Mouse (Mus musculus) embryonic facial prominence, embryonic 14.5 days (tissue): ENCODE results near the gene Gm7876. TPM values are rescaled to one million over a fixed set of nuclear protein-coding genes. Genes with fewer than 3 reads are reported as not detected.
A peak's percentile ranks its signal among the peaks of the same experiment; 100 is the strongest.
"Not testable (repeated sequence)": the region's sequence is repeated elsewhere in the genome, so short reads cannot be mapped to it uniquely, and the experiment has no call there.

ENCODE experiments used
- ATAC-seq: fragments of 200-750 bp; cut with Nextera tagmentation; 2 replicates; pipeline ENCODE4 v1.8.0; 2017; ENCODE audit warnings: low read depth, moderate number of reproducible peaks, moderate TSS enrichment
- DNase-seq: peaks from one replicate; pipeline ENCODE4 v3.0.0-alpha.2; 2015; ENCODE audit warnings: low spot score
- H3K27ac ChIP-seq: fragments of 300-500 bp; sonication (generic); replicated peaks from 2 replicates; pipeline ENCODE4 v1.5.1; 2014; ENCODE audit warnings: low read depth, mild to moderate bottlenecking, low read length, moderate library complexity
- H3K27me3 ChIP-seq: fragments of 300-500 bp; sonication (generic); replicated peaks from 2 replicates; pipeline ENCODE4 v1.6.1; 2014; ENCODE audit warnings: low read length; ENCODE audit not compliant: control insufficient read depth, insufficient read depth
- H3K36me3 ChIP-seq: fragments of 300-500 bp; sonication (generic); 2 replicates; pipeline ENCODE4 v1.6.1; 2014; ENCODE audit warnings: low read length, mixed read lengths; ENCODE audit not compliant: control insufficient read depth, insufficient read depth
- H3K4me1 ChIP-seq: fragments of 300-500 bp; sonication (generic); 2 replicates; pipeline ENCODE4 v1.6.1; 2014; ENCODE audit warnings: antibody characterized with exemption, low read length; ENCODE audit not compliant: control insufficient read depth, insufficient read depth
- H3K4me2 ChIP-seq: fragments of 300-500 bp; sonication (generic); 2 replicates; pipeline ENCODE4 v1.6.1; 2014; ENCODE audit warnings: low read depth, mild to moderate bottlenecking, low read length, moderate library complexity, mixed read lengths
- H3K4me3 ChIP-seq: fragments of 300-500 bp; sonication (generic); 2 replicates; pipeline ENCODE4 v1.5.1; 2014; ENCODE audit warnings: low read depth, mild to moderate bottlenecking, low read length
- H3K9ac ChIP-seq: fragments of 300-500 bp; sonication (generic); 2 replicates; pipeline ENCODE4 v1.6.1; 2014; ENCODE audit warnings: low read depth, mild to moderate bottlenecking, low read length, moderate library complexity, mixed read lengths
- H3K9me3 ChIP-seq: fragments of 300-500 bp; sonication (generic); 2 replicates; pipeline ENCODE4 v1.6.1; 2016; ENCODE audit warnings: low read length; ENCODE audit not compliant: control insufficient read depth
- WGBS: fragments of 180-500 bp; shearing (Covaris S2); extraction: QIAGEN DNeasy Blood & Tissue Kit; methylation state at CpG from one replicate; pipeline ENCODE4 v1.1.7; 2014; 5-methylcytosine and 5-hydroxymethylcytosine counted together
- polyA plus RNA-seq: library from polyadenylated mRNA; unstranded; fragments of >200 nt; fragmentation: Nextera tagmentation; extraction: Ambion mirVana; gene quantifications from 2 replicates; pipeline ENCODE4 v1.2.1, GENCODE M21; 2014

Gene Gm7876
- polyA plus RNA-seq = not detected in 2 replicates

DNA sequence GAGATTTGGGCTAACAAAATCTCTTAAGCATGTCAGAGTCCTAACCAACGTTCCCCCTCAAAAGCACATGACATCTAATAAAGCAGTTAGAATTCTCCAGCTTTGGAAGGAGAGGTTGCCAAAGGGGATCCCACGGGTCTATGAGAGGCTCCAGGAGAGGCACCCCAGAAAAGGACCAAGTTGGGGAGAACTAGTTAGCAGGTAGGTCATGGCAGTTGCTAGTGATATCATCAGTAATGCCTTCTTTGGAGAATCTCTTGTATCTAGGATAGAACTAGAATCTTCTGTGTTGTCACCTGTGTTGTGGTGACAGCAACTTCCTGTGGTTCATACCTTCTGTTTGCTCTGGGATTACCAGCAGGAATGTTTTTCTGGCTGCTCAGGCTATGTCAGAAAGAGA, at the start of gene Gm7876:
Gene Gm7876 (plus strand): TSS at position 301 of the 400 bp plus-strand sequence.
- H3K36me3 ChIP-seq, H3K4me2 ChIP-seq, H3K27me3 ChIP-seq, H3K4me3 ChIP-seq, H3K9ac ChIP-seq, H3K27ac ChIP-seq, H3K4me1 ChIP-seq, DNase-seq, ATAC-seq, H3K9me3 ChIP-seq: not testable (repeated sequence)
- WGBS = 56% methylated on average over 1 of the region's 2 CpGs

DNA sequence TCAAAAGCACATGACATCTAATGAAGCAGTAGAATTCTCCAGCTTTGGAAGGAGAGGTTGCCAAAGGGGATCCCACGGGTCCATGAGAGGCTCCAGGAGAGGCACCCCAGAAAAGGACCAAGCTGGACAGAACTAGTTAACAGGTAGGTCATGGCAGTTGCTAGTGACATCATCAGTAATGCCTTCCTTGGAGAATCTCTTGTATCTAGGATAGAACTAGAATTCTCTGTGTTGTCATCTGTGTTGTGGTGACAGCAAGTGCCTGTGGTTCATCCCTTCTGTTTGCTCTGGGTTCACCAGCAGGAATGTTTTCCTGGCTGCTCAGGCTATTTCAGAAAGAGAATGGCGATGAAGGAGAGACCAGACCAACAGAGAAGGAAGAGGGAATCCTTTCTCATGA, 45.1 kb upstream of the Gm7876 start, which contains the start of gene Gm3239:
Gene Gm3239 (plus strand): TSS at position 301 of the 400 bp plus-strand sequence.
- not testable (repeated sequence) for H3K27me3 ChIP-seq, H3K4me2 ChIP-seq, DNase-seq, H3K9me3 ChIP-seq, H3K9ac ChIP-seq, ATAC-seq, H3K4me3 ChIP-seq, H3K4me1 ChIP-seq, H3K36me3 ChIP-seq, H3K27ac ChIP-seq
- WGBS = no CpG with 5 or more reads among the region's 2 CpGs

DNA sequence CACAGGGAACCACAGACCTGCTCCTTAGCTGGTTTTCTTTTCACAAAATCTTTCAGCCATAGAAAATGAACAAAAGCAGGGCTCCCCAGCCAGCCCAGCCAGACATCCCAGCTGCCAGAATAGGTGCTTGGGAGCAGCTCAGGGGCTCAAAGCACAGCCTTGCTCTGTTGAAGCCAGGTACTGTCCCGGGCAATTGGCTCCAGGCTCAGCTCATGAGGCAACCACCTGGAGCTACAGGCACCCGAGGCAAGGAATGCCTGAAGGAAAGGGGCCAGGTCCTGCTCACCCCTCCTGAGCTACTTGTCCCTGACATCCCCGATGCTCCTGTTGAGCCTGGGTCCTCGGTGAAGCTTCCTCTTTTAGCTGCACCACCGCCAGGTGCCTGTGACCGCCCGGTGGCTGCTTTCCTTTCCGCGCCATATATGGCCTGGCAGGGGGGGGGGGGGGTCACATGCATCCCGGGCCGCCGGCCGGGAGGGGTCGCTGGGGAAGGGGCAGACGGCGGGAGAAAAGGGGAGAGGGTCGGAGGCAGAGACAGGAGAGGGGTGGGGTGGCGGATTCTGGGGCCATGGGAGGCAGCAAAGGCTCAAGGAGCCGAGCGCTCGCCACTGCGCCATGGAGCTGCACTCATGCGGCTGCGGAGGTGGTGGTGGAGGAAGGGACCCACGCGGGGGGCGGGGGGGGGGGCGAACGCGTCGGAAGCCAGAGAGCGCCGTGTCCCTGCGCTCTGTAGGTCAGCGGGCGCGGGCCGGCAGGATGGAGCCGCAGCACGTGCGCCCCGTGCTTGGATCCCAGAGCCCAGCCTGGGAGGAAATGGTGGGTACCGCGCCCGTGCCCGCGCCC, 17.2 kb downstream of the Gm7876 start, which contains the start of gene Gm3252:
Gene Gm3252 (plus strand): TSS at position 738 of the 843 bp plus-strand sequence.
- WGBS = 0% methylated on average over 2 of the region's 47 CpGs
- H3K4me1 ChIP-seq, DNase-seq, H3K27me3 ChIP-seq, H3K9ac ChIP-seq, H3K27ac ChIP-seq, H3K36me3 ChIP-seq, H3K9me3 ChIP-seq, ATAC-seq: not testable (repeated sequence)
- Histone ChIP-seq H3K4me2 (peak within 1 kb of the TSS; percentile 46), H3K4me3 (peak within 1 kb of the TSS; percentile 17)

Other genes starting within 250 kb of the Gm7876 start
- not detected in 2 replicates for gene Gm3182, start 227.5 kb upstream of the Gm7876 start, polyA plus RNA-seq
- not detected in 2 replicates for gene Gm3047, start 153.8 kb upstream of the Gm7876 start, polyA plus RNA-seq
- not detected in 2 replicates for gene Gm8159, start 76.9 kb upstream of the Gm7876 start, polyA plus RNA-seq
- gene Gm3239, start 45.0 kb upstream of the Gm7876 start, polyA plus RNA-seq = not detected in 2 replicates
- gene Gm3252, start 17.5 kb downstream of the Gm7876 start, polyA plus RNA-seq = 0.16 and 0.18 TPM in 2 replicates
- not detected in 2 replicates for gene Gm9602, start 67.1 kb downstream of the Gm7876 start, polyA plus RNA-seq
- gene Gm3269, start 128.9 kb downstream of the Gm7876 start, polyA plus RNA-seq = not detected in 2 replicates
- gene Gm3264, start 146.3 kb downstream of the Gm7876 start, polyA plus RNA-seq = 0.28 and 0.81 TPM in 2 replicates
- not detected in 2 replicates for gene Gm3278, start 183.2 kb downstream of the Gm7876 start, polyA plus RNA-seq